Mouse (Mus musculus) brain, embryonic 14.5 days (tissue): ENCODE measurements around the gene Tmc2. TPM values are rescaled to one million over a fixed set of nuclear protein-coding genes. Genes with fewer than 3 reads are reported as not detected.

ENCODE experiments used
- DNase-seq: peaks from one replicate; pipeline ENCODE4 v3.0.0-alpha.2; 2011; ENCODE audit warnings: low read depth
- CTCF ChIP-seq: fragments of 200-500 bp; IDR thresholded peaks from 2 replicates; pipeline ENCODE4 v1.5.1; 2012; ENCODE audit warnings: inconsistent platforms, mild to moderate bottlenecking, moderate library complexity, borderline replicate concordance; ENCODE audit not compliant: insufficient read depth, insufficient read length; ENCODE audit errors: extremely low read depth
- POLR2A ChIP-seq: fragments of 200-500 bp; IDR thresholded peaks from 2 replicates; pipeline ENCODE4 v1.6.1; 2012; ENCODE audit warnings: mild to moderate bottlenecking, inconsistent platforms, borderline replicate concordance; ENCODE audit not compliant: poor library complexity, insufficient read depth, insufficient read length, severe bottlenecking; ENCODE audit errors: extremely low read depth
- polyA plus RNA-seq: library from polyadenylated mRNA; depleted of rRNA; stranded (reverse); fragments of >200 nt; gene quantifications from 2 replicates; pipeline ENCODE4 v1.2.3, GENCODE M21; 2012

Tmc2 gene
- polyA plus RNA-seq, 1 experiment = 0.05 TPM

GRCm38 (mm10) chr2:130265520-130265919, 70.5 kb downstream of the Tmc2 start:
- DNase-seq = no peak
- TF ChIP-seq POLR2A (no peak), CTCF (no peak)

GRCm38 (mm10) chr2:130268074-130268473, 73.1 kb downstream of the Tmc2 start:
- DNase-seq = no peak
- TF ChIP-seq CTCF (no peak), POLR2A (no peak)

GRCm38 (mm10) chr2:130273732-130274131, 78.7 kb downstream of the Tmc2 start:
- TF ChIP-seq CTCF = no peak
- TF ChIP-seq POLR2A = no peak
- no peak for DNase-seq

GRCm38 (mm10) chr2:130274149-130274861, 79.3 kb downstream of the Tmc2 start, which contains the start of gene Nop56:
Gene Nop56, plus strand, starts transcription at chr2:130274430.
- TF ChIP-seq POLR2A (peak; percentile 87), CTCF (peak; percentile 6; the same call in 1 of the 2 replicates)
- peak; percentile 99 for DNase-seq

- DNase-seq = no peak
- TF ChIP-seq POLR2A (no peak), CTCF (no peak)
These were observed 79.9 kb downstream of the Tmc2 start for GRCm38 (mm10) chr2:130274862-130275261.

GRCm38 (mm10) chr2:130275649-130276048, 80.7 kb downstream of the Tmc2 start:
- TF ChIP-seq POLR2A = no peak
- TF ChIP-seq CTCF = peak; percentile 74
- peak; percentile 64 for DNase-seq

- TF ChIP-seq CTCF (no peak), POLR2A (no peak)
- DNase-seq = no peak
These were observed 84.7 kb downstream of the Tmc2 start for GRCm38 (mm10) chr2:130279600-130280091.

- DNase-seq = no peak
- no peak for TF ChIP-seq POLR2A
- no peak for TF ChIP-seq CTCF
These were observed 85.2 kb downstream of the Tmc2 start for GRCm38 (mm10) chr2:130280224-130280623.

GRCm38 (mm10) chr2:130280818-130281217, 85.8 kb downstream of the Tmc2 start:
- TF ChIP-seq POLR2A (no peak), CTCF (no peak)
- peak; percentile 29 for DNase-seq

- TF ChIP-seq CTCF (no peak), POLR2A (no peak)
- DNase-seq = peak; percentile 97
These were observed 89.1 kb downstream of the Tmc2 start, which contains the start of gene Idh3b for GRCm38 (mm10) chr2:130283854-130284654. Gene Idh3b, minus strand, starts transcription at chr2:130284547.

GRCm38 (mm10) chr2:130289086-130289485, 94.1 kb downstream of the Tmc2 start:
- DNase-seq = no peak
- TF ChIP-seq POLR2A = no peak
- TF ChIP-seq CTCF = no peak

GRCm38 (mm10) chr2:130291434-130291833, 96.4 kb downstream of the Tmc2 start:
- peak; percentile 89 for DNase-seq
- peak; percentile 86; the same call in 1 of the 2 replicates for TF ChIP-seq CTCF
- TF ChIP-seq POLR2A = no peak

GRCm38 (mm10) chr2:130293009-130293408, 98.0 kb downstream of the Tmc2 start:
- DNase-seq = no peak
- TF ChIP-seq CTCF = no peak
- TF ChIP-seq POLR2A = no peak

GRCm38 (mm10) chr2:130293486-130293885, 98.5 kb downstream of the Tmc2 start:
- peak; percentile 47 for DNase-seq
- TF ChIP-seq CTCF (no peak), POLR2A (no peak)
